Mouse (Mus musculus) neural tube, embryonic 13.5 days (tissue): ENCODE results near the gene Glod5. TPM values are rescaled to one million over a fixed set of nuclear protein-coding genes. Genes with fewer than 3 reads are reported as not detected.

Experiments used
- ATAC-seq: fragments of 200-750 bp; cut with Nextera tagmentation; 2 replicates; pipeline ENCODE4 v1.8.0; 2017; ENCODE audit warnings: low read depth, mild to moderate bottlenecking, moderate TSS enrichment, moderate library complexity
- H3K27ac ChIP-seq: fragments of 300-500 bp; sonication (generic); replicated peaks from 2 replicates; pipeline ENCODE4 v1.5.1; 2015; ENCODE audit warnings: moderate library complexity, mild to moderate bottlenecking, inconsistent platforms
- H3K27me3 ChIP-seq: fragments of 300-500 bp; sonication (generic); 2 replicates; pipeline ENCODE4 v1.6.1; 2015; ENCODE audit warnings: mild to moderate bottlenecking, inconsistent platforms
- H3K36me3 ChIP-seq: fragments of 300-500 bp; sonication (generic); 2 replicates; pipeline ENCODE4 v1.6.1; 2015; ENCODE audit warnings: mild to moderate bottlenecking, inconsistent platforms
- H3K4me1 ChIP-seq: fragments of 300-500 bp; sonication (generic); replicated peaks from 2 replicates; pipeline ENCODE4 v1.6.1; 2015; ENCODE audit warnings: inconsistent platforms
- H3K4me2 ChIP-seq: fragments of 300-500 bp; sonication (generic); 2 replicates; pipeline ENCODE4 v1.6.1; 2015; ENCODE audit warnings: inconsistent platforms, mild to moderate bottlenecking, moderate library complexity
- H3K4me3 ChIP-seq: fragments of 300-500 bp; sonication (generic); 2 replicates; pipeline ENCODE4 v1.5.1; 2015; ENCODE audit warnings: mild to moderate bottlenecking, inconsistent platforms
- H3K9ac ChIP-seq: fragments of 300-500 bp; sonication (generic); 2 replicates; pipeline ENCODE4 v1.6.1; 2015; ENCODE audit warnings: moderate library complexity, mild to moderate bottlenecking, inconsistent platforms
- H3K9me3 ChIP-seq: fragments of 300-500 bp; sonication (generic); 2 replicates; pipeline ENCODE4 v1.6.1; 2016; ENCODE audit warnings: inconsistent platforms
- WGBS: fragments of 180-500 bp; shearing (Covaris S2); methylation state at CpG from one replicate; pipeline ENCODE4 v1.1.7; 2015; 5-methylcytosine and 5-hydroxymethylcytosine counted together
- polyA plus RNA-seq: library from polyadenylated mRNA; unstranded; fragments of >200 nt; fragmentation: Nextera tagmentation; extraction: Ambion mirVana; gene quantifications from 2 replicates; pipeline ENCODE4 v1.2.1, GENCODE M21; 2015

Glod5 gene
- polyA plus RNA-seq, 1 experiment from 2014 or later: not detected

GRCm38 (mm10) chrX:8002971-8003370 is 15.3 kb downstream of the Glod5 start:
- no peaks in the 10 kb centered on the region for H3K36me3 ChIP-seq
- no peak for ATAC-seq
- no peak overlapping the region for H3K9ac ChIP-seq
- 39% methylated on average over 4 of the region's 4 CpGs for WGBS
- H3K4me2 ChIP-seq: no peak overlapping the region
- H3K27ac ChIP-seq: no peak overlapping the region
- no peaks in the 10 kb centered on the region for H3K4me1 ChIP-seq
- no peak overlapping the region for H3K4me3 ChIP-seq
- no peaks in the 10 kb centered on the region for H3K9me3 ChIP-seq
- H3K27me3 ChIP-seq: no peaks in the 10 kb centered on the region

GRCm38 (mm10) chrX:8002001-8002400 is 16.3 kb downstream of the Glod5 start:
- ATAC-seq: no peak
- 24% methylated on average over 5 of the region's 5 CpGs for WGBS
- no peaks in the 10 kb centered on the region for H3K4me1 ChIP-seq

GRCm38 (mm10) chrX:8000546-8001192 is 17.6 kb downstream of the Glod5 start:
- Histone ChIP-seq H3K4me1 (no peaks in the 10 kb centered on the region), H3K4me3 (no peak overlapping the region), H3K36me3 (no peaks in the 10 kb centered on the region), H3K9me3 (no peaks in the 10 kb centered on the region), H3K9ac (no peak overlapping the region), H3K4me2 (no peak overlapping the region), H3K27me3 (no peaks in the 10 kb centered on the region), H3K27ac (no peak overlapping the region)
- WGBS: 75% methylated on average over 3 of the region's 3 CpGs
- ATAC-seq: no peak

More at GRCm38 (mm10) chrX:8002001-8002400, 16.3 kb downstream of the Glod5 start:
- H3K9ac ChIP-seq: no peak overlapping the region
- H3K27ac ChIP-seq: no peak overlapping the region
- H3K9me3 ChIP-seq: no peaks in the 10 kb centered on the region
- H3K4me3 ChIP-seq: no peak overlapping the region
- no peaks in the 10 kb centered on the region for H3K27me3 ChIP-seq
- no peak overlapping the region for H3K4me2 ChIP-seq
- no peaks in the 10 kb centered on the region for H3K36me3 ChIP-seq

GRCm38 (mm10) chrX:7993068-7993735 is 25.1 kb downstream of the Glod5 start:
- H3K4me2 ChIP-seq: no peak overlapping the region
- H3K4me3 ChIP-seq: no peak overlapping the region
- WGBS: 75% methylated on average over 10 of the region's 10 CpGs
- H3K9ac ChIP-seq: no peak overlapping the region
- no peaks in the 10 kb centered on the region for H3K9me3 ChIP-seq
- no peak overlapping the region for H3K27ac ChIP-seq
- ATAC-seq: no peak
- no peaks in the 10 kb centered on the region for H3K27me3 ChIP-seq
- no peaks in the 10 kb centered on the region for H3K36me3 ChIP-seq
- no peaks in the 10 kb centered on the region for H3K4me1 ChIP-seq

- no peaks in the 10 kb centered on the region for H3K36me3 ChIP-seq
- 66% methylated on average over 8 of the region's 8 CpGs for WGBS
- no peaks in the 10 kb centered on the region for H3K9me3 ChIP-seq
- H3K4me2 ChIP-seq: no peak overlapping the region
- H3K27me3 ChIP-seq: no peaks in the 10 kb centered on the region
- no peaks in the 10 kb centered on the region for H3K4me1 ChIP-seq
- H3K4me3 ChIP-seq: no peak overlapping the region
- no peak overlapping the region for H3K27ac ChIP-seq
- no peak overlapping the region for H3K9ac ChIP-seq
- ATAC-seq: no peak
Measured at GRCm38 (mm10) chrX:7992379-7993067, 25.8 kb downstream of the Glod5 start.

- H3K4me1 ChIP-seq: no peaks in the 10 kb centered on the region
- H3K27me3 ChIP-seq: no peaks in the 10 kb centered on the region
- H3K27ac ChIP-seq: no peak overlapping the region
- no peak overlapping the region for H3K9ac ChIP-seq
- no peak overlapping the region for H3K4me3 ChIP-seq
- no peak for ATAC-seq
- no peak overlapping the region for H3K4me2 ChIP-seq
- WGBS: 84% methylated on average over 7 of the region's 7 CpGs
- no peaks in the 10 kb centered on the region for H3K9me3 ChIP-seq
- H3K36me3 ChIP-seq: no peaks in the 10 kb centered on the region
Measured at GRCm38 (mm10) chrX:7981368-7981767, 36.9 kb downstream of the Glod5 start.

- Histone ChIP-seq H3K9ac (no peak within 1 kb of the TSS), H3K36me3 (no peaks in the 10 kb centered on the region), H3K4me3 (no peak within 1 kb of the TSS), H3K27me3 (no peaks in the 10 kb centered on the region), H3K9me3 (no peaks in the 10 kb centered on the region), H3K4me2 (no peak within 1 kb of the TSS), H3K4me1 (no peaks in the 10 kb centered on the region), H3K27ac (no peak within 1 kb of the TSS)
- 94% methylated on average over 11 of the region's 11 CpGs for WGBS
- ATAC-seq: no peak
Measured at GRCm38 (mm10) chrX:7977892-7978291, 40.4 kb downstream of the Glod5 start, which contains the start of gene Gata1. Gata1 (minus strand) TSS chrX:7978071.

GRCm38 (mm10) chrX:7971292-7971691 is 47.0 kb downstream of the Glod5 start:
- no peak for ATAC-seq
- WGBS: 63% methylated on average over 4 of the region's 4 CpGs
- no peak overlapping the region for H3K4me3 ChIP-seq
- H3K27me3 ChIP-seq: no peaks in the 10 kb centered on the region
- no peaks in the 10 kb centered on the region for H3K9me3 ChIP-seq
- H3K4me2 ChIP-seq: no peak overlapping the region
- no peaks in the 10 kb centered on the region for H3K36me3 ChIP-seq
- no peak overlapping the region for H3K27ac ChIP-seq
- no peaks in the 10 kb centered on the region for H3K4me1 ChIP-seq
- no peak overlapping the region for H3K9ac ChIP-seq

- H3K9me3 ChIP-seq: no peaks in the 10 kb centered on the region
- no peak overlapping the region for H3K4me2 ChIP-seq
- H3K27me3 ChIP-seq: no peaks in the 10 kb centered on the region
- H3K4me1 ChIP-seq: no peaks in the 10 kb centered on the region
- H3K27ac ChIP-seq: no peak overlapping the region
- no peaks in the 10 kb centered on the region for H3K36me3 ChIP-seq
- no peak overlapping the region for H3K9ac ChIP-seq
- ATAC-seq: no peak
- 84% methylated on average over 3 of the region's 3 CpGs for WGBS
- no peak overlapping the region for H3K4me3 ChIP-seq
Measured at GRCm38 (mm10) chrX:7968899-7969298, 49.4 kb downstream of the Glod5 start.

GRCm38 (mm10) chrX:7968226-7968625 is 50.1 kb downstream of the Glod5 start:
- Histone ChIP-seq H3K36me3 (no peaks in the 10 kb centered on the region), H3K4me3 (no peak overlapping the region), H3K9ac (no peak overlapping the region), H3K9me3 (no peaks in the 10 kb centered on the region), H3K4me1 (no peaks in the 10 kb centered on the region), H3K27me3 (no peaks in the 10 kb centered on the region), H3K4me2 (no peak overlapping the region), H3K27ac (no peak overlapping the region)
- WGBS: 84% methylated on average over 8 of the region's 8 CpGs
- no peak for ATAC-seq

GRCm38 (mm10) chrX:7967596-7968201 is 50.6 kb downstream of the Glod5 start:
- H3K9ac ChIP-seq: no peak overlapping the region
- WGBS: 78% methylated on average over 7 of the region's 9 CpGs
- no peaks in the 10 kb centered on the region for H3K9me3 ChIP-seq
- ATAC-seq: no peak
- H3K36me3 ChIP-seq: no peaks in the 10 kb centered on the region
- H3K27ac ChIP-seq: no peak overlapping the region
- no peaks in the 10 kb centered on the region for H3K4me1 ChIP-seq
- no peak overlapping the region for H3K4me3 ChIP-seq
- no peak overlapping the region for H3K4me2 ChIP-seq
- no peaks in the 10 kb centered on the region for H3K27me3 ChIP-seq

- H3K9ac ChIP-seq: no peak overlapping the region
- H3K36me3 ChIP-seq: no peaks in the 10 kb centered on the region
- no peaks in the 10 kb centered on the region for H3K4me1 ChIP-seq
- ATAC-seq: no peak
- no peaks in the 10 kb centered on the region for H3K27me3 ChIP-seq
- WGBS: 68% methylated on average over 4 of the region's 4 CpGs
- H3K4me2 ChIP-seq: no peak overlapping the region
- no peak overlapping the region for H3K27ac ChIP-seq
- no peak overlapping the region for H3K4me3 ChIP-seq
- no peaks in the 10 kb centered on the region for H3K9me3 ChIP-seq
Measured at GRCm38 (mm10) chrX:7966161-7966560, 52.1 kb downstream of the Glod5 start.
